Mouse (Mus musculus) stomach, postnatal 0 days (tissue): ENCODE results near the gene A730061H03Rik.

Experiments
- CTCF ChIP-seq: IDR thresholded peaks from 2 replicates; pipeline ENCODE4 v1.5.1; 2016; ENCODE audit warnings: antibody characterized with exemption, low read depth, mild to moderate bottlenecking, moderate library complexity
- EP300 ChIP-seq: optimal IDR thresholded peaks from 2 replicates; pipeline ENCODE3; 2016; ENCODE audit warnings: antibody characterized with exemption

DNA sequence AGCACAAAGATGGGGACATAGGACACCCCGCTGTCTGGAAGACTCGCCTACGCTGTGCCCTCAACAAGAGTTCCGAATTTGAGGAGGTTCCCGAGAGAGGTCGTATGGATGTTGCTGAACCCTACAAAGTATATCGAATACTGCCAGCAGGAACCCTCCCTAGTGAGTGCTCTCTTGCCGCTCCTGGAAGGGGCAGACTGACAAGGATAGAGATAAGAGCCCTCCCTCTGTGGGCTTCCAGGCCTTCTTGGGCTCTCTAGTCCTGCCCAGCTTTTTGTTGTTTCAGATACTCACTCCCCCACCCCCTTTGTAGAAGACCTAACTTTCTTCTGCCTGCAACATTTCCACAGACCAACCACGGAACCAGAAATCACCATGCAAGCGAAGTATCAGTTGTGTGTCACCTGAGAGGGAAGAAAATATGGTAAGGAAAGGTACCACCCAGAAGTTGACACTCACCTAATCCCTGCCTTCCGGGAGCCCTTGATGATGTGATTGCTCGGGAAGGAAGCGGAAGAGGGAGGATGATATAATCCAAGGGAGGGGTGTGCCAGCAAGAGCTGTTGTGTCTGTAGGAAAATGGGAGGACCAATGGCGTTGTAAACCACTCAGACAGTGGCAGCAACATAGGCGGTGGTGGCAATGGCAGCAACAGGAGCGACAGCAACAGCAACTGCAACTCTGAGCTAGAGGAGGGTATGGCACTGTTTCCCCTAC lies 45.7 kb upstream of the A730061H03Rik start:
- TF ChIP-seq CTCF (no peak), EP300 (no peak)
